Mouse (Mus musculus) bone marrow macrophage, adult 2 months (primary cell): Measurements from ENCODE around the gene Sv2b. TPM values are rescaled to one million over a fixed set of nuclear protein-coding genes. Genes with fewer than 3 reads are reported as not detected.

Source experiments
- H3K27ac ChIP-seq: 2 replicates; pipeline ENCODE4 v1.5.1; 2012; ENCODE audit warnings: low read depth, low read length; ENCODE audit not compliant: insufficient read depth
- H3K4me1 ChIP-seq: 2 replicates; pipeline ENCODE4 v1.6.1; 2012; ENCODE audit warnings: low read length; ENCODE audit not compliant: control insufficient read depth, insufficient read depth
- H3K4me3 ChIP-seq: 2 replicates; pipeline ENCODE4 v1.5.1; 2012; ENCODE audit warnings: mild to moderate bottlenecking, low read length, moderate library complexity; ENCODE audit not compliant: insufficient read depth
- CTCF ChIP-seq: IDR thresholded peaks from 2 replicates; pipeline ENCODE4 v1.5.1; 2012; ENCODE audit warnings: low read depth, mild to moderate bottlenecking, low read length, moderate library complexity
- POLR2A ChIP-seq: IDR thresholded peaks from 2 replicates; pipeline ENCODE4 v1.6.1; 2012; ENCODE audit warnings: mild to moderate bottlenecking, low read depth, low read length, borderline replicate concordance
- polyA plus RNA-seq: library from polyadenylated mRNA; stranded (reverse); fragments of >200 nt; gene quantifications from 2 replicates; pipeline ENCODE4 v1.2.4, GENCODE M21; 2012; ENCODE audit not compliant: missing spikeins, insufficient read depth, insufficient read length

Gene Sv2b
- polyA plus RNA-seq, 1 experiment = not detected

DNA sequence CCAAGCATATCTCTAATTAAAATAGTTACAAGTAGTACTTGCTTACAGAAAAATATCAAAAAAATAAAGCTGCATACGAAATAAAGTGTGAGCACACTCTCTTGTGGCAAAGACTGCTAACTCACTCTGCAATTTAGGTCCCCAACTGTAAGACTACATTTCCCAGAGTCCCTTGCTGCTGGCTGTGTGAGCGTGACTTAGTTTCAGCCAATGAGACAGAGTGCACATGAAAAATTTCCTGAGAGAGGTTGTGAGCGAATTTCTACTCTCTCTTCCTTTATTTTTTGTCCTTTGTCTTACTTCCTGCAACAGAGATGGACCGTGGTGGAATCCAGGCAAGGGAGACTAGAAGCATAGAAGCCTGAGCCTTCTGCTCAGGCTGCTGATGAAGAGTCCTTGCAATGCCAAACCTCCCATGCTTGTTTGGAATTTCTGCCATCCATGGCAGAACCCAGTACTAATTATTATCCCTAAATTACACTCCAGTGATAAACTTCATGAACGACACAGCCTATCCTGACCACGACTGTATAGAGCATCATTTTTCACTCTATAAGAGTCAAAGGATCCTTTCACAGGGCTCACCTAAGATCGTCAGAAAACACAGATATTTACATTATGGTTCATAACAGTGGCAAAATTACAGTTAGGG lies 190.9 kb downstream of the Sv2b start:
- no peaks in the 10 kb centered on the region for H3K4me1 ChIP-seq
- no peak overlapping the region; the same call in 1 of the 2 replicates for H3K4me3 ChIP-seq
- no peak for TF ChIP-seq POLR2A
- TF ChIP-seq CTCF = no peak
- no peak overlapping the region for H3K27ac ChIP-seq

DNA sequence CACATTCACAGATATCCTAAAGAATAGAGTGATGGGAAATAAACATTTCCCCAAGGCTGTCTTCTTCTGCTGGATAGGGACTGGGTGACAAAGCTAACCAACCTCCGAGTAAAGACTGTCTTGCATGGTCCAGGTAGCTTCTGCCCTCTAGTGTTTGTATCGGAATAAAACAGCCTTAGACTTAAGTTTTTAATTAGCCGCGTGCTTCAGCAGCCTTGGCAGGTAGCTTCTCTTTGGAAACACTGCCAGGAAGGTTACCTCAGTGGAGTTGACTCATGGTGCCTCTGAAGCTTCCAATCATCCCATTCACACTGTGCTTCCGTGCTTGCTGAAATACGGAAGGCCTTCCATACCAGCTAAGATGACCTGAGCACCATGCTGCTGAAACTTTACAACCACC lies 198.4 kb downstream of the Sv2b start:
- H3K27ac ChIP-seq = no peak overlapping the region
- no peaks in the 10 kb centered on the region for H3K4me1 ChIP-seq
- TF ChIP-seq POLR2A (no peak), CTCF (no peak)

DNA sequence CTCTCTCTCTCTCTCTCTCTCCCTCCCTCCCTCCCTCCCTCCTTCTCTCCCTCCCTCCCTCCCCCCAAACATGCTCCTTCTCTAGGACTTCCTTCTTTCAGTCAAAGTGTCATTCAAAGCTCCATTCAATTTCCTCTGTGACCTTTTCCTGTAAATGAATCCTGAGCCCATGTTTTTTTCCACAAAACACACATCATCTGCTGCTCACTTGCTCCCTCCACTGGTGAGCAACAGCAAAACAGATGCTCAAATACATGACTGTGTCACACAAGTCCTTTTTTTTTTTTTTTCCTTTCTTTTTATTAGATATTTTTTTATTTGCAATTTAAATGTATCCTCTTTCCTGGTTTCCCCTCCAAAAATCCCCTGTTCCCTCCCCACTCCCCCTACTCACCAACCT lies 201.6 kb downstream of the Sv2b start:
- Histone ChIP-seq H3K4me1 (no peaks in the 10 kb centered on the region), H3K4me3 (no peak overlapping the region), H3K27ac (no peak overlapping the region)
- TF ChIP-seq CTCF (no peak), POLR2A (no peak)

More for the DNA sequence above, 198.4 kb downstream of the Sv2b start:
- no peak overlapping the region for H3K4me3 ChIP-seq

DNA sequence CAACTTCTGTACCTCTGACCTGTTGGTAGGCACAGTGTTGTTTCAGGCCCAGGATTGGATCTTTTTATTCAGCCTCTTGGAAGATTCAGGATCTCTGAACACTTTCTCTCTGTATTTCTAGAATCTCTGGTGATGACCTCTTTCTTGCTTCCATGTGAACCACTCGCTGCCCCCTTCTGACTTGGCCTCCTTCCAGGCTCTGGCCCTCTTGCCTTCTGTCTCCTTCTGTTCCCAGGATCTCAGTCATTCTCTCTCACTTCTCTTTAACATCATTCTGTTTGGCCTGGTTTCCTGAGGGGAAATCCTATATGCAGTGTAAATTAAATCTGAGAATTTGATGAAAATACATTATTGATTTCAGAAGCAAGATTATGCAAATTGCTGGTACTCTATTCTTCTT lies 205.2 kb downstream of the Sv2b start:
- TF ChIP-seq CTCF = no peak
- no peak for TF ChIP-seq POLR2A

DNA sequence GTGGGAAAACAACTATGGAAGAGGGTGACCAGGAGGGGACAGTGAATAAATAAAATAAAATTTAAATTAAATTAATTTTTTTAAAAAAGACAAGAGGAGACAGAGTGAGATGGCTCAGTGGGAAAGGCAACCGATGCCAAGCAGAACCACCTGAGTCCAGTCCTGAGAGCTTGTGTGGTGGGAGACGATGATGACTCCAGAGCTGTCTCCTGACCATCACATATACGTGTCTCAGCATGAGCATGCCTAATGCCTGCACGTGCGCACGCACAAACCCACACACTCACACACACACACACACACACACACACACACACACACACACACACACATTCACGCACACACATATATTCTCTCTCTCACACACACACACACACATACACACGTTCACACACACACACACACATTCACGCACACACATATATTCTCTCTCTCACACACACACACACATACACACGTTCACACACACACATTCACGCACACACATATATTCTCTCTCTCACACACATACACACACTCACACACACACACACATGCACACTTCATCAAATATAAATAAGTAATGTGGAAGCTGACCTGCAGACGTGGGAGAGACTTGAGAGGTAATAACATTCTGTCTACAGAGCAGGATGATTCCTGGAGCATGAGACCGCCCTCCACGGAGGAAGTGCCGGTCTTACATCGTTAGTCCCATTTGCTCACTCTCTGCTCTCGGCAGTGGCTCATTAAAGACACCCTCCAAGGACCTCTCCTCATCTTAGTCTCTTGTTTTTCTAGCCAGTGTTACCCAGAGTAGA lies 206.3 kb downstream of the Sv2b start:
- Histone ChIP-seq H3K4me3 (no peak overlapping the region), H3K4me1 (no peaks in the 10 kb centered on the region), H3K27ac (no peak overlapping the region)
- no peak for TF ChIP-seq POLR2A
- TF ChIP-seq CTCF = no peak

More for the DNA sequence above, 205.2 kb downstream of the Sv2b start:
- Histone ChIP-seq H3K27ac (no peak overlapping the region), H3K4me3 (no peak overlapping the region), H3K4me1 (no peaks in the 10 kb centered on the region)

DNA sequence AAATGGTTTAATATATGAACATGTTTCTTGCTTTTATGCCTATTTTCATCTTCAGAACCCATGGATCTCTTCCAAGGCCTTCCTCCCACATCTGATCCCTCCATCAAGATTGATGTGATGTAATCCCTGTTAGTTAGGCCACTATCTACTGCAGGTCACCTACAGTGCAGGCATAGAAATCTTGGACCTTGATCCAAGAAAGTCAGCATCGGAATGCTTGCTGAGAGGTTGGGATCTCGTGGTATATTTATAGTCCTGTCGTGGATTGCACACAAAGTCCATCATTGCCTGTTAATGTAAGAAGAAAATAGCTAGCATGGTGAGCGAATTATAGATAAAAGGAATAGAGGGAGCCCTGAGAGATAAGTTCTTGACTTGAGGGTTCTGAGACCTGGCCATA lies 223.6 kb downstream of the Sv2b start:
- no peak overlapping the region for H3K27ac ChIP-seq
- TF ChIP-seq POLR2A = no peak
- TF ChIP-seq CTCF = no peak
- no peaks in the 10 kb centered on the region for H3K4me1 ChIP-seq
- no peak overlapping the region for H3K4me3 ChIP-seq

DNA sequence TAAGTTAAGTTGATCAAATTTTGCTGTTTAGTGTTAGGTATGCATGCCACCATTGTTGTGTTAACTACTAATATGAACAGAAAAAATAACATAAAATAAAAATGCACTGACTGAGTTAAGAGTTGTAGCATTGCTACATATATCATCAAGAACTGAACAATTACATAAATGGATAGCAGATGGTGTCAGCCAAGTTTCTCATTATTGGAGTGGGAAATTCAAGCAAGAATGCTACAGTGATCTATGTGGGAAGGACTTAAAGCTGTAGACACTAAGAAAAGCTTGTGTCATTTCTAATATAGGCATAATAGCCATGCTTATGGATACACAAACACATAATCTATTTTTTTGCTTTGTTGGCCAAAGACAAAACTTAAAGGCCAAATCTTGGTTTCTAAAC lies 228.9 kb downstream of the Sv2b start:
- no peak overlapping the region for H3K4me3 ChIP-seq
- TF ChIP-seq CTCF (no peak), POLR2A (no peak)
- H3K4me1 ChIP-seq = no peaks in the 10 kb centered on the region
- no peak overlapping the region for H3K27ac ChIP-seq

DNA sequence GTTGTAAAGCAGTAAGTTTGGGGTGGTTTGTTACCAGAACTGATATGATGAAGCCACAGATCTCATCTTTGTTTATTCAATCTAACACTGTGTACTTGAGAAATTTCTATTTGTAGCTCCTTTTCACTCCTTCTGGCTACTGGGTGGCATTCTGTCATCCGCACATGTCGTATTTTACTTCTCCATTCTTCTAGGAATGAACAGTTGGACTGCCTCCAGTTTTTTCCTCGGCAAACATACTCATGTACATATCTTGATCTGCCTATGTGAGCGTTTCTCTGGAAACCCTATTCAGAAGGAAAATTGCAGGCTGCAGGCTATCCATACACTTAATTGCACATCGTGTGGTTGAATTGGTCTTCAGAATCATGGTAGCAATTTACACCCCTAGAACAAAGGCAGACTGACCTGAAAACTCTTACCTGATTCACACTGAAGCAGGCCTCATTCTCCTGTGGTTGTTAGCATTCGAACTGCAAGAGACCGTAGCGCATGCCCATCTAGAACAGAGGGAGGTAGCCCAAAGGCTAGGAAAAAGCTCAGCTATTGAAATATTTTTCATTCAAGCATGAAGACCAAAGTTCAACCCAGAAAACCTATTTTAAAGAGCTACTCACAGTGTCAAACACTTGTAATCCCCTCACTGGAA lies 231.4 kb downstream of the Sv2b start:
- no peak for TF ChIP-seq POLR2A
- TF ChIP-seq CTCF = no peak
- no peak overlapping the region for H3K27ac ChIP-seq
- H3K4me3 ChIP-seq = no peak overlapping the region
- no peaks in the 10 kb centered on the region for H3K4me1 ChIP-seq

Other genes with a start within 250 kb of the Sv2b start
- gene Akap13, start 146.3 kb upstream of the Sv2b start, polyA plus RNA-seq = 51.5 and 58.4 TPM in 2 replicates